Mouse (Mus musculus) bone marrow macrophage, adult 2 months (primary cell): ENCODE data around the gene Ndufaf5. TPM values are rescaled to one million over a fixed set of nuclear protein-coding genes. Genes with fewer than 3 reads are reported as not detected.

Source experiments
- H3K27ac ChIP-seq: 2 replicates; pipeline ENCODE4 v1.5.1; 2012; ENCODE audit warnings: low read depth, low read length; ENCODE audit not compliant: insufficient read depth
- H3K4me1 ChIP-seq: 2 replicates; pipeline ENCODE4 v1.6.1; 2012; ENCODE audit warnings: low read length; ENCODE audit not compliant: control insufficient read depth, insufficient read depth
- H3K4me3 ChIP-seq: 2 replicates; pipeline ENCODE4 v1.5.1; 2012; ENCODE audit warnings: mild to moderate bottlenecking, low read length, moderate library complexity; ENCODE audit not compliant: insufficient read depth
- CTCF ChIP-seq: IDR thresholded peaks from 2 replicates; pipeline ENCODE4 v1.5.1; 2012; ENCODE audit warnings: low read depth, mild to moderate bottlenecking, low read length, moderate library complexity
- POLR2A ChIP-seq: IDR thresholded peaks from 2 replicates; pipeline ENCODE4 v1.6.1; 2012; ENCODE audit warnings: mild to moderate bottlenecking, low read depth, low read length, borderline replicate concordance
- polyA plus RNA-seq: library from polyadenylated mRNA; stranded (reverse); fragments of >200 nt; gene quantifications from 2 replicates; pipeline ENCODE4 v1.2.4, GENCODE M21; 2012; ENCODE audit not compliant: missing spikeins, insufficient read depth, insufficient read length

Gene Ndufaf5
- polyA plus RNA-seq, 1 experiment, result 10.4 TPM

- Histone ChIP-seq H3K4me1 (no peaks in the 10 kb centered on the region), H3K4me3 (no peak overlapping the region), H3K27ac (no peak overlapping the region)
- no peak for TF ChIP-seq CTCF
- TF ChIP-seq POLR2A, result no peak
Measured at GRCm38 (mm10) chr2:140203756-140204155, 33.3 kb downstream of the Ndufaf5 start.

GRCm38 (mm10) chr2:140214519-140215027 is 44.1 kb downstream of the Ndufaf5 start:
- TF ChIP-seq CTCF (no peak), POLR2A (no peak)
- H3K4me3 ChIP-seq, result no peak overlapping the region
- H3K4me1 ChIP-seq, result no peaks in the 10 kb centered on the region
- no peak overlapping the region for H3K27ac ChIP-seq

- H3K27ac ChIP-seq, result no peak overlapping the region
- no peaks in the 10 kb centered on the region for H3K4me1 ChIP-seq
- H3K4me3 ChIP-seq, result no peak overlapping the region
- no peak for TF ChIP-seq CTCF
- no peak for TF ChIP-seq POLR2A
Measured at GRCm38 (mm10) chr2:140215415-140215814, 45.0 kb downstream of the Ndufaf5 start.

- H3K4me3 ChIP-seq, result no peak overlapping the region
- H3K4me1 ChIP-seq, result no peaks in the 10 kb centered on the region
- H3K27ac ChIP-seq, result no peak overlapping the region
- TF ChIP-seq CTCF, result no peak
- TF ChIP-seq POLR2A, result no peak
Measured at GRCm38 (mm10) chr2:140215965-140216364, 45.5 kb downstream of the Ndufaf5 start.

- Histone ChIP-seq H3K4me1 (no peaks in the 10 kb centered on the region), H3K4me3 (no peak overlapping the region), H3K27ac (no peak overlapping the region)
- TF ChIP-seq POLR2A (no peak), CTCF (no peak)
Measured at GRCm38 (mm10) chr2:140220325-140220724, 49.9 kb downstream of the Ndufaf5 start.

- Histone ChIP-seq H3K4me3 (no peak overlapping the region), H3K27ac (no peak overlapping the region), H3K4me1 (no peaks in the 10 kb centered on the region)
- TF ChIP-seq CTCF, result no peak
- TF ChIP-seq POLR2A, result no peak
Measured at GRCm38 (mm10) chr2:140230295-140230694, 59.8 kb downstream of the Ndufaf5 start.

- no peaks in the 10 kb centered on the region for H3K4me1 ChIP-seq
- H3K4me3 ChIP-seq, result no peak overlapping the region
- TF ChIP-seq POLR2A (no peak), CTCF (no peak)
Measured at GRCm38 (mm10) chr2:140237245-140237644, 66.8 kb downstream of the Ndufaf5 start.

GRCm38 (mm10) chr2:140242398-140242797 is 71.9 kb downstream of the Ndufaf5 start:
- Histone ChIP-seq H3K4me3 (no peak overlapping the region), H3K4me1 (no peaks in the 10 kb centered on the region), H3K27ac (no peak overlapping the region)
- TF ChIP-seq CTCF, result no peak
- no peak for TF ChIP-seq POLR2A

More at GRCm38 (mm10) chr2:140237245-140237644, 66.8 kb downstream of the Ndufaf5 start:
- no peak overlapping the region for H3K27ac ChIP-seq

GRCm38 (mm10) chr2:140243105-140243504 is 72.7 kb downstream of the Ndufaf5 start:
- Histone ChIP-seq H3K4me1 (no peaks in the 10 kb centered on the region), H3K27ac (no peak overlapping the region), H3K4me3 (no peak overlapping the region)
- no peak for TF ChIP-seq POLR2A
- TF ChIP-seq CTCF, result no peak

Other genes with a start within 250 kb of the Ndufaf5 start
- gene Tasp1, start 103.8 kb upstream of the Ndufaf5 start, polyA plus RNA-seq, result 2.9 and 4.6 TPM in 2 replicates
- not detected in 2 replicates for gene Gm17374, start 18.6 kb upstream of the Ndufaf5 start, polyA plus RNA-seq
- 16.7 and 17.3 TPM in 2 replicates for gene Esf1, start 85 bp upstream of the Ndufaf5 start, polyA plus RNA-seq
- not detected in 2 replicates for gene Sel1l2, start 219.1 kb downstream of the Ndufaf5 start, polyA plus RNA-seq
- gene Macrod2, start 224.7 kb downstream of the Ndufaf5 start, polyA plus RNA-seq, result 1.9 and 3.0 TPM in 2 replicates